Mouse (Mus musculus): ENCODE measurements around the gene Nthl1. TPM values are rescaled to one million over a fixed set of nuclear protein-coding genes. Genes with fewer than 3 reads are reported as not detected.
A peak's percentile ranks its signal among the peaks of the same experiment; 100 is the strongest.
"Not testable (repeated sequence)": the region's sequence is repeated elsewhere in the genome, so short reads cannot be mapped to it uniquely, and the experiment has no call there.

Gene Nthl1
- total RNA-seq, 4 experiments from 2014 or later, result 6.5 to 9.1 (median 7.6) TPM

GRCm38 (mm10) chr17:24649581-24650069, 17.1 kb downstream of the Nthl1 start:
- DNase-seq (ENCODE audit: low spot score in 2 of 2), result no peak

- no peak for DNase-seq (ENCODE audit: low spot score in 2 of 2)
Measured at GRCm38 (mm10) chr17:24650070-24650616, 17.7 kb downstream of the Nthl1 start, which contains the start of gene Slc9a3r2. TSS of gene Slc9a3r2 (minus strand) at chr17:24650327.

GRCm38 (mm10) chr17:24650766-24651165, 18.3 kb downstream of the Nthl1 start:
- no peak for DNase-seq (ENCODE audit: low spot score in 2 of 2)

GRCm38 (mm10) chr17:24651835-24652234, 19.4 kb downstream of the Nthl1 start:
- DNase-seq (ENCODE audit: low spot score in 2 of 2), result no peak

- peak in 1 of 2 experiments; percentile 55 for DNase-seq (ENCODE audit: low spot score in 2 of 2)
Measured at GRCm38 (mm10) chr17:24653967-24654710, 21.7 kb downstream of the Nthl1 start.

GRCm38 (mm10) chr17:24654969-24655368, 22.5 kb downstream of the Nthl1 start:
- DNase-seq (ENCODE audit: low spot score in 2 of 2), result no peak

- no peak for DNase-seq (ENCODE audit: low spot score in 2 of 2)
Measured at GRCm38 (mm10) chr17:24658017-24658758, 25.7 kb downstream of the Nthl1 start, which contains the start of gene Npw. TSS of gene Npw (minus strand) at chr17:24658457.

- DNase-seq (ENCODE audit: low spot score in 2 of 2), result not testable (repeated sequence)
Measured at GRCm38 (mm10) chr17:24667011-24667410, 34.5 kb downstream of the Nthl1 start.

GRCm38 (mm10) chr17:24667416-24667815, 34.9 kb downstream of the Nthl1 start:
- DNase-seq (ENCODE audit: low spot score in 2 of 2), result peak in 1 of 2 experiments; percentile 43

- not testable (repeated sequence) for DNase-seq (ENCODE audit: low spot score in 2 of 2)
Measured at GRCm38 (mm10) chr17:24669214-24669544, 36.7 kb downstream of the Nthl1 start.

- peak; percentile 84 to 92 for DNase-seq (ENCODE audit: low spot score in 2 of 2)
Measured at GRCm38 (mm10) chr17:24669545-24670245, 37.2 kb downstream of the Nthl1 start, which contains the start of gene Zfp598. TSS of gene Zfp598 (plus strand) at chr17:24669687.

GRCm38 (mm10) chr17:24670246-24670844, 37.9 kb downstream of the Nthl1 start:
- DNase-seq (ENCODE audit: low spot score in 2 of 2), result no peak

GRCm38 (mm10) chr17:24671346-24671745, 38.9 kb downstream of the Nthl1 start:
- DNase-seq (ENCODE audit: low spot score in 2 of 2), result no peak

- DNase-seq (ENCODE audit: low spot score in 2 of 2), result no peak
Measured at GRCm38 (mm10) chr17:24672141-24672540, 39.7 kb downstream of the Nthl1 start.

GRCm38 (mm10) chr17:24674277-24674676, 41.8 kb downstream of the Nthl1 start:
- DNase-seq (ENCODE audit: low spot score in 2 of 2), result peak in 1 of 2 experiments; percentile 58

- peak in 1 of 2 experiments; percentile 72 for DNase-seq (ENCODE audit: low spot score in 2 of 2)
Measured at GRCm38 (mm10) chr17:24676187-24676586, 43.7 kb downstream of the Nthl1 start.

GRCm38 (mm10) chr17:24676877-24677276, 44.4 kb downstream of the Nthl1 start:
- DNase-seq (ENCODE audit: low spot score in 2 of 2), result no peak

GRCm38 (mm10) chr17:24677500-24678080, 45.1 kb downstream of the Nthl1 start:
- DNase-seq (ENCODE audit: low spot score in 2 of 2), result no peak

- DNase-seq (ENCODE audit: low spot score in 2 of 2), result no peak
Measured at GRCm38 (mm10) chr17:24686514-24686913, 54.0 kb downstream of the Nthl1 start.

- DNase-seq (ENCODE audit: low spot score in 2 of 2), result no peak
Measured at GRCm38 (mm10) chr17:24687146-24687595, 54.7 kb downstream of the Nthl1 start.
